Mouse (Mus musculus) hindbrain, embryonic 13.5 days (tissue): ENCODE results near the gene Cd8b1. TPM values are rescaled to one million over a fixed set of nuclear protein-coding genes. Genes with fewer than 3 reads are reported as not detected.

Experiments
- ATAC-seq: fragments of 200-750 bp; cut with Nextera tagmentation; 2 replicates; pipeline ENCODE4 v1.8.0; 2017; ENCODE audit warnings: moderate TSS enrichment; ENCODE audit not compliant: low FRiP score
- H3K27ac ChIP-seq: fragments of 300-500 bp; sonication (generic); 2 replicates; pipeline ENCODE4 v1.5.1; 2015; ENCODE audit warnings: inconsistent platforms, mild to moderate bottlenecking, moderate library complexity
- H3K27me3 ChIP-seq: fragments of 300-500 bp; sonication (generic); 2 replicates; pipeline ENCODE4 v1.6.1; 2015; ENCODE audit warnings: mild to moderate bottlenecking, inconsistent platforms
- H3K36me3 ChIP-seq: fragments of 300-500 bp; sonication (generic); 2 replicates; pipeline ENCODE4 v1.6.1; 2015; ENCODE audit warnings: mild to moderate bottlenecking, inconsistent platforms
- H3K4me1 ChIP-seq: fragments of 300-500 bp; sonication (generic); replicated peaks from 2 replicates; pipeline ENCODE4 v1.6.1; 2015; ENCODE audit warnings: inconsistent platforms
- H3K4me2 ChIP-seq: fragments of 300-500 bp; sonication (generic); 2 replicates; pipeline ENCODE4 v1.6.1; 2015; ENCODE audit warnings: inconsistent platforms, mild to moderate bottlenecking, moderate library complexity
- H3K4me3 ChIP-seq: fragments of 300-500 bp; sonication (generic); 2 replicates; pipeline ENCODE4 v1.5.1; 2015; ENCODE audit warnings: mild to moderate bottlenecking, inconsistent platforms
- H3K9ac ChIP-seq: fragments of 300-500 bp; sonication (generic); 2 replicates; pipeline ENCODE4 v1.6.1; 2015; ENCODE audit warnings: mild to moderate bottlenecking, inconsistent platforms
- H3K9me3 ChIP-seq: fragments of 300-500 bp; sonication (generic); 2 replicates; pipeline ENCODE4 v1.6.1; 2016; ENCODE audit warnings: inconsistent platforms
- WGBS: fragments of 180-500 bp; shearing (Covaris S2); methylation state at CpG from one replicate; pipeline ENCODE4 v1.1.7; 2015; 5-methylcytosine and 5-hydroxymethylcytosine counted together
- polyA plus RNA-seq: library from polyadenylated mRNA; unstranded; fragments of >200 nt; fragmentation: Nextera tagmentation; extraction: Ambion mirVana; gene quantifications from 2 replicates; pipeline ENCODE4 v1.2.1, GENCODE M21; 2015

The Cd8b1 gene
- 0.10 TPM in 1 of 2 replicates, not detected in the other for polyA plus RNA-seq

GRCm38 (mm10) chr6:71322491-71322921 lies at the start of gene Cd8b1:
TSS of gene Cd8b1 (plus strand) at chr6:71322788.
- H3K36me3 ChIP-seq: no peaks in the 10 kb centered on the region
- H3K9ac ChIP-seq: no peak within 1 kb of the TSS
- H3K4me3 ChIP-seq: no peak within 1 kb of the TSS
- H3K9me3 ChIP-seq: no peaks in the 10 kb centered on the region
- no peak within 1 kb of the TSS for H3K27ac ChIP-seq
- 90% methylated on average over 7 of the region's 7 CpGs for WGBS
- H3K27me3 ChIP-seq: no peaks in the 10 kb centered on the region
- H3K4me2 ChIP-seq: no peak within 1 kb of the TSS
- ATAC-seq: no peak
- H3K4me1 ChIP-seq: no peaks in the 10 kb centered on the region

- ATAC-seq: no peak
- Histone ChIP-seq H3K4me3 (no peak overlapping the region), H3K27me3 (no peaks in the 10 kb centered on the region), H3K27ac (no peak overlapping the region), H3K4me2 (no peak overlapping the region), H3K4me1 (peaks cover 13% of the 10 kb centered on the region), H3K9ac (no peak overlapping the region), H3K9me3 (no peaks in the 10 kb centered on the region), H3K36me3 (no peaks in the 10 kb centered on the region)
- 95% methylated on average over 1 of the region's 1 CpGs for WGBS
Observed at GRCm38 (mm10) chr6:71273715-71274114, 48.9 kb upstream of the Cd8b1 start.

GRCm38 (mm10) chr6:71274621-71275020 lies 48.0 kb upstream of the Cd8b1 start:
- Histone ChIP-seq H3K27me3 (no peaks in the 10 kb centered on the region), H3K9me3 (no peaks in the 10 kb centered on the region), H3K4me2 (no peak overlapping the region), H3K4me1 (peaks cover 13% of the 10 kb centered on the region), H3K4me3 (no peak overlapping the region), H3K36me3 (no peaks in the 10 kb centered on the region), H3K27ac (no peak overlapping the region), H3K9ac (no peak overlapping the region)
- 93% methylated on average over 1 of the region's 1 CpGs for WGBS
- ATAC-seq: no peak

- Histone ChIP-seq H3K9ac (no peak overlapping the region), H3K36me3 (peaks cover 5% of the 10 kb centered on the region), H3K27me3 (no peaks in the 10 kb centered on the region), H3K4me1 (no peaks in the 10 kb centered on the region), H3K9me3 (no peaks in the 10 kb centered on the region), H3K27ac (no peak overlapping the region), H3K4me3 (no peak overlapping the region), H3K4me2 (no peak overlapping the region)
- no peak for ATAC-seq
- 84% methylated on average over 1 of the region's 1 CpGs for WGBS
Observed at GRCm38 (mm10) chr6:71279418-71279817, 43.2 kb upstream of the Cd8b1 start.

- no peak overlapping the region for H3K4me3 ChIP-seq
- ATAC-seq: no peak
- H3K36me3 ChIP-seq: no peaks in the 10 kb centered on the region
- no peak overlapping the region for H3K9ac ChIP-seq
- WGBS: 91% methylated on average over 14 of the region's 14 CpGs
- H3K4me2 ChIP-seq: no peak overlapping the region
- no peaks in the 10 kb centered on the region for H3K9me3 ChIP-seq
- H3K27ac ChIP-seq: no peak overlapping the region
- no peaks in the 10 kb centered on the region for H3K27me3 ChIP-seq
- no peaks in the 10 kb centered on the region for H3K4me1 ChIP-seq
Observed at GRCm38 (mm10) chr6:71293509-71293908, 29.1 kb upstream of the Cd8b1 start.

- Histone ChIP-seq H3K27ac (no peak overlapping the region), H3K27me3 (no peaks in the 10 kb centered on the region), H3K4me3 (no peak overlapping the region), H3K4me2 (no peak overlapping the region), H3K36me3 (no peaks in the 10 kb centered on the region), H3K9ac (no peak overlapping the region), H3K9me3 (no peaks in the 10 kb centered on the region), H3K4me1 (no peaks in the 10 kb centered on the region)
- no peak for ATAC-seq
- WGBS: 70% methylated on average over 6 of the region's 6 CpGs
Observed at GRCm38 (mm10) chr6:71295303-71295702, 27.3 kb upstream of the Cd8b1 start.

GRCm38 (mm10) chr6:71298051-71298450 lies 24.5 kb upstream of the Cd8b1 start:
- no peaks in the 10 kb centered on the region for H3K27me3 ChIP-seq
- WGBS: 74% methylated on average over 2 of the region's 2 CpGs
- H3K4me2 ChIP-seq: no peak overlapping the region
- no peak overlapping the region for H3K4me3 ChIP-seq
- no peaks in the 10 kb centered on the region for H3K36me3 ChIP-seq
- H3K4me1 ChIP-seq: no peaks in the 10 kb centered on the region
- no peak overlapping the region for H3K27ac ChIP-seq
- no peak overlapping the region for H3K9ac ChIP-seq
- H3K9me3 ChIP-seq: no peaks in the 10 kb centered on the region
- no peak for ATAC-seq

GRCm38 (mm10) chr6:71298751-71299150 lies 23.8 kb upstream of the Cd8b1 start:
- Histone ChIP-seq H3K9me3 (no peaks in the 10 kb centered on the region), H3K36me3 (no peaks in the 10 kb centered on the region), H3K27me3 (no peaks in the 10 kb centered on the region), H3K4me2 (no peak overlapping the region), H3K27ac (no peak overlapping the region), H3K4me3 (no peak overlapping the region), H3K4me1 (no peaks in the 10 kb centered on the region), H3K9ac (no peak overlapping the region)
- no peak for ATAC-seq
- 28% methylated on average over 3 of the region's 3 CpGs for WGBS

GRCm38 (mm10) chr6:71302097-71302731 lies 20.4 kb upstream of the Cd8b1 start:
- no peak for ATAC-seq
- 67% methylated on average over 6 of the region's 6 CpGs for WGBS

GRCm38 (mm10) chr6:71307486-71307885 lies 15.1 kb upstream of the Cd8b1 start:
- 92% methylated on average over 8 of the region's 8 CpGs for WGBS
- no peak for ATAC-seq
- Histone ChIP-seq H3K27ac (no peak overlapping the region), H3K4me1 (no peaks in the 10 kb centered on the region), H3K4me3 (no peak overlapping the region), H3K4me2 (no peak overlapping the region), H3K9ac (no peak overlapping the region), H3K27me3 (no peaks in the 10 kb centered on the region), H3K36me3 (no peaks in the 10 kb centered on the region), H3K9me3 (no peaks in the 10 kb centered on the region)

More at GRCm38 (mm10) chr6:71302097-71302731, 20.4 kb upstream of the Cd8b1 start:
- Histone ChIP-seq H3K27ac (no peak overlapping the region), H3K36me3 (no peaks in the 10 kb centered on the region), H3K27me3 (no peaks in the 10 kb centered on the region), H3K9me3 (no peaks in the 10 kb centered on the region), H3K4me1 (no peaks in the 10 kb centered on the region), H3K9ac (no peak overlapping the region), H3K4me3 (no peak overlapping the region), H3K4me2 (no peak overlapping the region)

- WGBS: 89% methylated on average over 3 of the region's 3 CpGs
- H3K9me3 ChIP-seq: no peaks in the 10 kb centered on the region
Observed at GRCm38 (mm10) chr6:71321826-71322283, 733 bp upstream of the Cd8b1 start, which contains the start of gene Smyd1. TSS of gene Smyd1 (minus strand) at chr6:71322233.

GRCm38 (mm10) chr6:71324816-71325215 lies 2.2 kb downstream of the Cd8b1 start:
- H3K9me3 ChIP-seq: no peaks in the 10 kb centered on the region
- H3K4me2 ChIP-seq: no peak overlapping the region
- 94% methylated on average over 9 of the region's 9 CpGs for WGBS
- H3K27ac ChIP-seq: no peak overlapping the region
- no peak overlapping the region for H3K4me3 ChIP-seq
- H3K9ac ChIP-seq: no peak overlapping the region
- H3K27me3 ChIP-seq: no peaks in the 10 kb centered on the region
- H3K4me1 ChIP-seq: no peaks in the 10 kb centered on the region
- ATAC-seq: no peak
- H3K36me3 ChIP-seq: no peaks in the 10 kb centered on the region

More at GRCm38 (mm10) chr6:71321826-71322283, 733 bp upstream of the Cd8b1 start, which contains the start of gene Smyd1:
- no peak within 1 kb of the TSS for H3K4me3 ChIP-seq
- no peak within 1 kb of the TSS for H3K9ac ChIP-seq
- H3K36me3 ChIP-seq: no peaks in the 10 kb centered on the region
- H3K4me1 ChIP-seq: no peaks in the 10 kb centered on the region
- H3K27ac ChIP-seq: no peak within 1 kb of the TSS
- no peak within 1 kb of the TSS for H3K4me2 ChIP-seq
- no peak for ATAC-seq
- H3K27me3 ChIP-seq: no peaks in the 10 kb centered on the region

GRCm38 (mm10) chr6:71329881-71330280 lies 7.3 kb downstream of the Cd8b1 start:
- Histone ChIP-seq H3K4me3 (no peak overlapping the region), H3K4me2 (no peak overlapping the region), H3K9me3 (no peaks in the 10 kb centered on the region), H3K27ac (no peak overlapping the region), H3K36me3 (no peaks in the 10 kb centered on the region), H3K4me1 (no peaks in the 10 kb centered on the region), H3K27me3 (no peaks in the 10 kb centered on the region), H3K9ac (no peak overlapping the region)
- ATAC-seq: no peak
- 90% methylated on average over 6 of the region's 6 CpGs for WGBS
